30 mouse cellular contexts compared by ENCODE assay signal in the genomic region with DNA sequence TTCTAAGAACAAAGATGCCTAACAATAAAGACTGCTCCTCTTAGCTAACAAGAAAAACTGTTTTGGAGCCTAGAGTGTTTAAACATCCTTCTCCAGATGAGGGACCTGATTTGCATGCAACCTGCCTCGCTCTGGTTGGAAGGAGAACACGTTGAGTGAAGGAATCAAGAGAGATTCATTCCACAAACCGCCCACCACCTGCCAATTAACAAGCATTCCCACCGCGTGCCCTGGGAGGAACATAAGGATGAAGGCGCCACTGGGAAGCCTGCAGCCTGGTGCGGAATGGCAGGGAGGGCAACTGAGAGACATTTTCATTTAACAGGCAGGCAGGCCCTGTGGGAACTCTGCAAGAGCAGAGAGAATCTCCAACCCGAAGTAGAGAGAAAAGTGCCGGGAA.
DNase-seq lines count a peak whose midpoint lies in the region; ATAC-seq and TF ChIP-seq lines count a peak whose summit lies in the region.
"Had no signal": no experiment of that assay in that cellular context is flagged by ENCODE, and none has a peak within 500 bp of the region (broad histone marks: within the 10 kb centered on the region; RNA-seq: fewer than 3 reads in every experiment).

No protein-coding gene starts in this region.

- WGBS in forebrain, postnatal 0 days, result 54% methylated on average over 9 of the region's 9 CpGs
- 57% methylated on average over 9 of the region's 9 CpGs for WGBS in forebrain, embryonic 16.5 days

- H3K4me1 ChIP-seq in forebrain, postnatal 0 days (ENCODE audit: insufficient read depth), result no peaks in the 10 kb centered on the region
- H3K4me1 ChIP-seq in forebrain, embryonic 16.5 days (replicated peaks; ENCODE audit: control insufficient read depth, insufficient read depth, low read length), result 0 out of 2 replicates have a peak, but pooled peaks cover 2% of the 10 kb centered on the region
- H3K4me1 ChIP-seq: embryonic facial prominence, embryonic 12.5 days; heart, embryonic 12.5 days; intestine, embryonic 15.5 days; liver, embryonic 12.5 days; midbrain, embryonic 12.5 days had no signal

- peak; percentile 40; the same call in 1 of the 2 replicates for ATAC-seq in forebrain, postnatal 0 days
- ATAC-seq in forebrain, embryonic 16.5 days, result no peak
- ATAC-seq: hindbrain, embryonic 16.5 days; intestine, embryonic 15.5 days; liver, embryonic 12.5 days; liver, postnatal 0 days had no signal

- H3K27me3 ChIP-seq in forebrain, postnatal 0 days (ENCODE audit: insufficient read depth, low read length), result no peaks in the 10 kb centered on the region
- no peaks in the 10 kb centered on the region for H3K27me3 ChIP-seq in forebrain, embryonic 16.5 days (replicated peaks; ENCODE audit: control insufficient read depth, insufficient read depth, low read length)
- H3K27me3 ChIP-seq: embryonic facial prominence, embryonic 12.5 days; heart, embryonic 12.5 days; intestine, embryonic 15.5 days; liver, embryonic 12.5 days; midbrain, embryonic 12.5 days; neural tube, embryonic 15.5 days had no signal

- no peak overlapping the region for H3K9ac ChIP-seq in forebrain, postnatal 0 days
- no peak overlapping the region for H3K9ac ChIP-seq in forebrain, embryonic 16.5 days (replicated peaks; ENCODE audit: low read depth, low read length)
- H3K9ac ChIP-seq: embryonic facial prominence, embryonic 12.5 days; heart, embryonic 12.5 days; intestine, embryonic 15.5 days; liver, embryonic 12.5 days; liver, postnatal 0 days; midbrain, embryonic 12.5 days; neural tube, embryonic 15.5 days had no signal

- intact Hi-C loops in left cerebral cortex, postnatal 25 days (cut with DNase I), result no loop called here

- no peaks in the 10 kb centered on the region for H3K9me3 ChIP-seq in forebrain, postnatal 0 days (ENCODE audit: low read length)
- no peaks in the 10 kb centered on the region for H3K9me3 ChIP-seq in forebrain, embryonic 16.5 days (ENCODE audit: control insufficient read depth, low read length)
- H3K9me3 ChIP-seq: embryonic facial prominence, embryonic 12.5 days; heart, embryonic 12.5 days; intestine, embryonic 15.5 days; midbrain, embryonic 12.5 days; neural tube, embryonic 15.5 days had no signal

- H3K4me2 ChIP-seq in forebrain, postnatal 0 days (ENCODE audit: low read depth), result no peak overlapping the region
- H3K4me2 ChIP-seq in forebrain, embryonic 16.5 days (ENCODE audit: low read length), result no peak overlapping the region
- H3K4me2 ChIP-seq: embryonic facial prominence, embryonic 12.5 days; heart, embryonic 12.5 days; intestine, embryonic 15.5 days; liver, embryonic 12.5 days; midbrain, embryonic 12.5 days; neural tube, embryonic 15.5 days had no signal

- no peaks in the 10 kb centered on the region for H3K36me3 ChIP-seq in forebrain, postnatal 0 days (ENCODE audit: insufficient read depth)
- no peaks in the 10 kb centered on the region for H3K36me3 ChIP-seq in forebrain, embryonic 16.5 days (ENCODE audit: control insufficient read depth, insufficient read depth)
- H3K36me3 ChIP-seq: embryonic facial prominence, embryonic 12.5 days; G1E; heart, embryonic 12.5 days; intestine, embryonic 15.5 days; liver, embryonic 12.5 days; midbrain, embryonic 12.5 days; neural tube, embryonic 15.5 days had no signal

- H3K4me3 ChIP-seq in forebrain, postnatal 0 days (ENCODE audit: low read depth, low read length), result no peak overlapping the region
- H3K4me3 ChIP-seq in forebrain, embryonic 16.5 days (replicated peaks; ENCODE audit: low read length), result no peak overlapping the region
- H3K4me3 ChIP-seq: embryonic facial prominence, embryonic 12.5 days; gastrocnemius, adult 2 months; heart, adult 2 months; heart, embryonic 12.5 days; intestine, embryonic 15.5 days; liver, embryonic 12.5 days; midbrain, embryonic 12.5 days; neural tube, embryonic 15.5 days had no signal

- no peak overlapping the region for H3K27ac ChIP-seq in forebrain, postnatal 0 days (ENCODE audit: low read depth, low read length)
- H3K27ac ChIP-seq in forebrain, embryonic 16.5 days (ENCODE audit: low read length), result no peak overlapping the region
- H3K27ac ChIP-seq: embryonic facial prominence, embryonic 12.5 days; gastrocnemius, adult 2 months; heart, adult 2 months; intestine, embryonic 15.5 days; liver, embryonic 12.5 days; midbrain, embryonic 12.5 days; neural tube, embryonic 15.5 days had no signal

- DNase-seq in forebrain, postnatal 0 days, result peak; percentile 6
- DNase-seq in layer of hippocampus, adult 9-11 months, result peak; percentile 6
- DNase-seq in layer of hippocampus, adult 9-10 months (ENCODE audit: low spot score), result no peak
- peak; percentile 5 to 12 for DNase-seq in left cerebral cortex, postnatal 25 days (ENCODE audit: low spot score in 2 of 2)
- no peak for DNase-seq in left cerebral cortex, adult 18-20 months (ENCODE audit: low spot score in 2 of 2)
- DNase-seq in right cerebral cortex, postnatal 10 days (ENCODE audit: low spot score in 2 of 2), result peak; percentile 50 to 59
- no peak for DNase-seq in right cerebral cortex, postnatal 4 days
- DNase-seq: adrenal gland, adult 8-10 months; cerebellum, adult 11-12 months; cerebellum, adult 9-11 months; embryo, embryonic 11 days; gastrocnemius, adult 2 months; gastrocnemius, postnatal 36 days; heart, adult 2 months; kidney, adult 2 months; kidney, postnatal 36 days; liver, postnatal 0 days; lung, postnatal 36 days; retina, postnatal 1 day; thymus, adult 2 months; thymus, postnatal 36 days had no signal

- no peak for TF ChIP-seq CTCF in forebrain, postnatal 0 days (IDR thresholded peaks at IDR 0.05; ENCODE audit: low read depth)

Comparison
In these comparisons a context has a peak if more than half of its experiments do, and no peak if none do; other contexts are left out.
1. DNase-seq: peak in forebrain, postnatal 0 days (single experiment), layer of hippocampus, adult 9-11 months (single experiment), left cerebral cortex, postnatal 25 days (2 of 2) and right cerebral cortex, postnatal 10 days (2 of 2); none in layer of hippocampus, adult 9-10 months (single experiment), left cerebral cortex, adult 18-20 months (0 of 2) and right cerebral cortex, postnatal 4 days (single experiment).